Mouse (Mus musculus): ENCODE data around the gene Syt10.
A peak's percentile ranks its signal among the peaks of the same experiment; 100 is the strongest.
"Not testable (repeated sequence)": the region's sequence is repeated elsewhere in the genome, so short reads cannot be mapped to it uniquely, and the experiment has no call there.

Gene Syt10

DNA sequence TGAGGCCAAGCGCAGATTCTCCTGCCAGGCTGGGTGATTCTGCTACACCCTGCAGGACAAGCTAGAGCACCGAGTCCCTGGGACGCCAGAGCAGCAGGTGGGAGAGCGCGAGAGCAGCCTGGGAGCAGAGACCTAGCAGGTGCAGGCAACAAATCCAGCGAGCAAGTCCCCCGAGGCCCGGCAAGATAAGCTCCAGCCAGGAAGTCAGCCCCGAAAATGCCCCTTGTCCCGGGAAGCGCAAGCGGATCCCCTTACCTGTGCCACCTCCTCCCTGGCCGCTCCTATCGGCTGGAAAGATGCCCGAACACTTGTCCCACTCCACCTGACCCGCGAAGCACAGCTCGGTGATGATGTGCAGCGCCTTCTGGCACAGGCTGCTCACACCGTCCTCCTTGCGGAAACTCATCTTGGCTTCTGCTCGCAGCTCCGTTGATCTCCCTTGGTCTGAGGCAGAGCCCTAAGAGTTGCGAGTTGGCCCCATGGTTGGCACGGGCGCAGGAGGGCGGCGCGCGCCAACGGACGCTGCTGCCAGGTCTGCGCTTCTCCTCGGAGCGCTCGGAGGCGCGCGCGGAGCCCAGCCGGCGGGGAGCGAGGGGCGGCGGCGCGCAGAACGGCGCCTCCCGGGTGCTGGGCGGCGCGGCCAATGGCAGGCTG lies at the start of gene Syt10:
Gene Syt10 (minus strand): TSS at position 497 of the 654 bp plus-strand sequence.
- DNase-seq (ENCODE audit: low spot score in 2 of 2), result peak; percentile 8 to 33

DNA sequence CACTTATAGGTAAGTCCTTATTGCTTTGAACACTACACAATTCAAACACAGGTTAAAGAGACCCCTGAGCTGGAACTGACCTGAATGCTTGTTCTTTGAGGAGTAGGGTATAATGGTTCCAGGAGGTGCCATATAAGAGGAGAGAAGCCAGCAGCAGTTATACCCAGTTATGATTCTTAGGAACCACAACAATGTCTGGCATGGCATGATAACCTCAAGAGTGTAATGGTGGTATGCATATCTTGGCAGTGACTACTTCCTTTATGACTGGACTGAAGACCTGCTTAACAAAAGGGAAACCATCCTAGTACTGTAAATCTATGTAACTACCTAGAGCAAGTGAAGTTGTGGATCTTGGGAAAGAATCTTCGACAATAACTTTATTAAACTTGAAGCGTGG lies 42.1 kb upstream of the Syt10 start:
- no peak for DNase-seq (ENCODE audit: low spot score in 2 of 2)

DNA sequence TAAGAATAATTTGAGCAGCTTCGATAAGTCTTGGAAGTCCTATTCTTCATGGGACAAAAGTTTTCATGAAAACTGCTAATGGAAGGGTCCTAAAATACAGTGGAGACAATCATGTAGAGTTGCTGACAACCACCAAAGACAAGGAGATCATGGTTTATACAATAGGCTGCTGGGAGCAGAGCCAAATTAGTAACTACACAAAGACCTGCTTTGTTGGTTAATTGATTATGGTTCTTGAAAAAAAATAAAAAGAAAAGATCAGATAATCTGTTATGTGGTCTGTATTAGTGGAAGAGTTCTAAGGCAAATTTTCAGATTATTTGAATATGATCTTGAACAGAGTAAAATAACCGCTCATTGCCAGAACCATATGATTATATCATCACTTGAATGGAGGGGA lies 37.3 kb upstream of the Syt10 start:
- no peak for DNase-seq (ENCODE audit: low spot score in 2 of 2)

GRCm38 (mm10) chr15:89816098-89816497 lies 25.6 kb downstream of the Syt10 start:
- DNase-seq (ENCODE audit: low spot score in 2 of 2), result no peak

GRCm38 (mm10) chr15:89804478-89804877 lies 37.2 kb downstream of the Syt10 start:
- no peak for DNase-seq (ENCODE audit: low spot score in 2 of 2)

GRCm38 (mm10) chr15:89779928-89780327 lies 61.7 kb downstream of the Syt10 start:
- no peak for DNase-seq (ENCODE audit: low spot score in 2 of 2)

GRCm38 (mm10) chr15:89766016-89766415 lies 75.6 kb downstream of the Syt10 start:
- DNase-seq (ENCODE audit: low spot score in 2 of 2), result not testable (repeated sequence)

GRCm38 (mm10) chr15:89733611-89734010 lies 108.0 kb downstream of the Syt10 start:
- DNase-seq (ENCODE audit: low spot score in 2 of 2), result no peak

Data from frontal cortex, postnatal 14 days (tissue).